Mouse (Mus musculus): ENCODE measurements around the gene Ly6g6f. TPM values are rescaled to one million over a fixed set of nuclear protein-coding genes. Genes with fewer than 3 reads are reported as not detected.

Ly6g6f gene
- total RNA-seq, 2 experiments from 2014 or later, result not detected

DNA sequence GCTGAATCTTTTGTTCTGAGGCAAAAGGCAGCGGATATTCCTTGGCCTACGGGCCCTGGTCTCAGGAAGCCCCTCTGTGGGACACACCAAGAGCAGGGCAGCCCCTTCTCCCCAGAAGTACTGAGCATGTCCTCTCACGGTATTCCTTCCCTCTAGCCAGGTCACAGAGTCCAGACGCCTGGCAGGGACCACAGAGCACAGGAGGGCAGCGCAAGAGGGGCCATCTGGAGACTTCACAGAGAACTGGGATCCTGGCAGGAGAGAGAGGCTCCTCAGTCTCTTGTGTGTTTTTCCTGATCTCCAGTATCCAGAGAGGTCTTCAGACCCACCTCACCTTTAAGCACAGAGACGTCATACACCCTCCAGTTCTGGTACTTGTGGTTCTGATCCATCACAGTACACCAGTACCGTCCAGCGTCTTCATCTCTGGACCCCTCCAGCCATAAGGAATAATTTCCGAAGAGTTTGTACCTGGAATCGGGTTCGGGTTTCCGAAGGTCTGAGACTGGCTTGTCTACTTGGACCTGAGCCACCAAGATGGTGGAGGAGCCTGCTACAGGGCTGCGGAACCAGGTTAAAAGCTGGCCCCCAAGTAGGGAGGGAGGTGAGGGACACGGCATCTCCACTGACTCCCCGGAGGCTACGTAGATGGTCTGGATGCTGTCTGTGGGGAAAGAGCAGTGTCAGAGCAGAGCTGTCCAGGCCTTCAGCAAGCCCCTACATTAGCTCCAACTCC is 2.4 kb downstream of the Ly6g6f start:
- ATAC-seq (replicated peaks; ENCODE audit: low FRiP score, low TSS enrichment, poor library complexity, severe bottlenecking), result no peak

DNA sequence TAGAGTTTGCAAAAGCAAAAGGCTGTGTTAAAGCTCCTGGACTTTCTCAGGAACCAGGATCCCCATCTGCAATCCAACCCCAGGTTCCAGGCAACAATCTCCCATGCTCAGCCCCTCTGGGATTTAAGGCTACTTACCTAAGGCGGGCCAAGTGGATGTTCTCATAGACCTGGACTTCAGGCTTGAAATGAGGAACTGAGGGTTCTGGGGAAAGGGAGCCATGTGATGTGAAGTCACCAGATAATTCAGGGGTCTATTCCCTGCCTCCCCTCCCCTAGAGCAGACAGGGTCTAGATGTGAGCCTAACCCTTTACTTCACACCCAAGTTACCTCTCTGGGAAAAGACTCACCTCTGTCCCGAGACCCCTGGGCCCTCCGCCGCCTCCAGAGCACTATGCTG is 4.7 kb downstream of the Ly6g6f start:
- no peak for ATAC-seq (replicated peaks; ENCODE audit: low FRiP score, low TSS enrichment, poor library complexity, severe bottlenecking)

DNA sequence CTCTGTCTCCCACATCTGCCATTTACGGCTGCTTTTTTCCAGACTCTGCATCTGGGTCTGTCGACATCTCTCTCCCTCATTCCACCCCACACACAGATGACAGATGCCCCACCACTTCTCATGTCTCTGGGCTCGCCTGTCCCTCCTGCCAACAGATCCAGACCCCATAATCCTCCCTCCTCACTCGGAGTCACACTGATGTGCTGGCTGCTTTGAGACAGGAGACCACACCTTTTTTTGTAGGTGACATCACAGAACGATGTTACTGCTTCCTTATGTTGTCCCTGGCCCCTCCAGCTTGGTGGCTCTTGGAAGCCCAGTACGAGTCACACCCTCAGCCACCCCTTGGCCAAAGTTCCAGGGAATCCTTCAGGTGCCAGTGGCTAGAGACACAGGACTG is 5.2 kb downstream of the Ly6g6f start:
- peak; percentile 29 for ATAC-seq (replicated peaks; ENCODE audit: low FRiP score, low TSS enrichment, poor library complexity, severe bottlenecking)

DNA sequence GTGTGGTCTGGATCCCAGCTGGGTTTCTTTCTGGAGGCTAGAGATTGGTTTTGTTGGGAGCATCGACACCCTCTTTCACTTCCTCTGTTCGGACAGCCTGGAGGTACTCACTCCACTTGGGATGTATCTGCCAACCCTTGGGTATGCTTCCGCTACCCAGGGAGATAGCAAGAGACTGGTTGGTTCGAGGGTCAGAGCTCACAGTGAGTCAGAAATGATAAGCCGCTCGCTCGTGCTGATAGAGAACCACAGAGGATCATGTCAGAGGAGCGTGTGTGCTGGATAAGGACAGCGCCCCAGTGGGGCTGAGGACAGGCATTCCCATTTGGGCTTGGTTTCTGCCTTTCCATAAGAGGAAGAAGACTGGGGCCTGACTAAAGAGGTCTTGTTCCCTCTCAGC is 5.6 kb downstream of the Ly6g6f start:
- peak; percentile 93 for ATAC-seq (replicated peaks; ENCODE audit: low FRiP score, low TSS enrichment, poor library complexity, severe bottlenecking)

DNA sequence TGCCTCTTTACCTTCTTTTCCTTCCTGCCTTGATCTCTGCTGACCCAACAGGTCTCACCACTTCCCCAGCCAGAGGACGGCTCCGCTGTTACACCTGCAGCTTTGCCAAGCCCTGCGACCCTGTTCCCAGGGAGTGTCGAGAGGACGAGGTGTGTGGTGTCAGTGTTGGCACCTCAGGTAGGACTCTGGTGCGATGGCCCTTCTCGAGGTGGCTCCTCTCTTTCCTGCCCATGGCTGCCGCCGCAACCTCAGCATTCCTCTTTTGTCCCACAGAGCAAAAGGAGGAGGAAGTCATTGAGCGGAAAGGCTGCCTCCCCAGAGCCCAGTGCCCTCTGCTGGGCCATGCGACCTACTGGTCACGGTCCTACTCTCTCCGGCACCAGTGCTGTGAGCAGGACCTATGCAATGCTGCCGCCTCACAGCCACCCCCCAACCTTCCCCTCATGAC is 7.6 kb downstream of the Ly6g6f start, which contains the start of gene Ly6g6d:
Gene Ly6g6d, minus strand, starts transcription at position 280 of the 448 bp plus-strand sequence.
- ATAC-seq (replicated peaks; ENCODE audit: low FRiP score, low TSS enrichment, poor library complexity, severe bottlenecking), result no peak

DNA sequence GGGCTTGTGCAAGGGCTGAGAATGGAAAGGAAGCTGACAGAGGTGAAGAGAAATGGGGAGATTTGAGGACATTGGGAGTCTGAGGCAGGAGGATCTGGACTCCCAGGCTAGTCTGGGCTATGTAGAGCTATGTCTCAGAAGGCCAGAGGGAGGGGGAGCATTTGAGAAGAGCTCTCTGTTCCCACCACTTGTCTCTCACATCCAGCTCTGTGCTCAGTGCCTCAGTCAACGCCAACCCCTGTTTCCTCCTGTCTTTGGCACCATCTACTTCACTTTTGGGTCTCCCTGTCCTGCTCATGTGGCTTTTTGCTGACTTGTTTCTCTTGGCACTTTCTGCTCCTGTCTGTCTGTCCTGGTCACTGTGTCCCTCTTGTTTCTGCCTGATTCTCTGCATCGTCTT is 8.1 kb downstream of the Ly6g6f start:
- ATAC-seq (replicated peaks; ENCODE audit: low FRiP score, low TSS enrichment, poor library complexity, severe bottlenecking), result no peak

DNA sequence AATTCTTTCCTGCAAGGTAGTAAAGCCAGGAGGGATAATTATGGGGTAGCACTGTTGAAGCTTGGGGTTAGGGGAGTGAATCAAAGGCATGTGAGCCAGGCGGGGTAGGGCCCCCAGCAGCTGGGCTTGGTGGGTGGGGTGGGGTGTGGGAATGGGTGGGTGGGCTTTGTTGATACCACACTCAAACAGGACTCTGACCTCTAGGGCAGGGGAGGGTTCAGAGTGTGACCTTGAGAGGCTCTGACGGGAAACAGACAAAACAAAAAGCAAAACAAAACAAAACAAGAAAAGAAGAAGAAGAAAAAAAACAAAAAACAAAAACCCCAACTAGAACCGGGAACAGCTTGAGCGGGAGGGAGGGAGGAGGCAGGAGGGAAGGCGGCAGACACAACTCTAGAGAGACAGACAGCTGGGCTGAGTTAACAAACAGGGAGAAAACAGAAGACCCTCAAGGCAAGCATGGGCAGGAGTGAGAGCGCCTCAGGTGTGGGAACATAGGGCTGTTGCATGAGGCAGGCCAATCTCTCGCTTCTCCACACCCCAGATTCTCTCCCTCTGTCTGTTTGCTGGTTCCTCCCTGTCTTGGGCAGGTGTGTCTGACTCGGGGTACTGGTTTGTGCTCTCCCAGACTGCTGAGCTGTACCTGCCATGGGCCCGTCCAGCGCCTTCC is 8.8 kb downstream of the Ly6g6f start, which contains the start of gene Ly6g6e:
Gene Ly6g6e, plus strand, starts transcription at position 396 of the 670 bp plus-strand sequence.
- no peak for ATAC-seq (replicated peaks; ENCODE audit: low FRiP score, low TSS enrichment, poor library complexity, severe bottlenecking)

DNA sequence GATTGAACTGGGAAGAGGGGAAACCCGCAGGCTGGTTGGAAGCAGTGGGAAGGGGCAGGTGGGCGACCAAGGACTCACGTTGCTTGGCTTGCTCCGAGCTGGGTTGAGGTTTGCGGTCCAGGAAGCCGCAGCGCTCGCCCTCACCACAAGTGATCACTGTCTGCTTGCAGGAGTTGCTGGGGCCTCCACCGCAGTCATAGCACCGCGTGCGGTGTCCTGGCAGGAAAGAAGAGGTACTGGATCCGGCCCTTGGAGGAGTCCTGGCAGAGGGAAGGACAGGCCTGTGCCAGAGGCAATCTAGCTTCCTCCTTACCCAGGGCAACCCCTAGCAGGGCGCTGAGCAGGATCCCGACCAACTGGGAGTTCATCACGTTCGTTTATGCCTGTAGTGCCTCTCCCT is 11.3 kb downstream of the Ly6g6f start:
- no peak for ATAC-seq (replicated peaks; ENCODE audit: low FRiP score, low TSS enrichment, poor library complexity, severe bottlenecking)

DNA sequence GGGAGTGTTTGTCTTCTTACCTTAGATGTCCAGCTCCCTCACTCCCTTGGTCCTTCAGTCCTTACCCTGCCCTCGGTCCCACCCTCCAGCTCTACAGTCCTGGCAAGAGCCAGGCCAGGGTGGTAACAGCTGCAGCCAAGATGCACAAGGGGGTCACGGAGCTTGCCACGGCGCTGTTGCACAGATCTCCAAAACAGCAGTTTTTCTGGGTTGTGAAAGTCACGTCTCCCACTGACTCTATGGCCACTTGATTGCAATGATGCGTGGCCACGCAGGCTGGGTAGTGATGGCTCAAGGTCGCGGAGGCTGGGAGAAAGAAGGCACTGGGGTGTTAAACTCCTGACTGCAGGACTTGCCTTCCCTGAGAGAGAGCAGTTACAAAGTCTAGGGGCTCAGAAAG is 14.0 kb downstream of the Ly6g6f start:
- no peak for ATAC-seq (replicated peaks; ENCODE audit: low FRiP score, low TSS enrichment, poor library complexity, severe bottlenecking)

DNA sequence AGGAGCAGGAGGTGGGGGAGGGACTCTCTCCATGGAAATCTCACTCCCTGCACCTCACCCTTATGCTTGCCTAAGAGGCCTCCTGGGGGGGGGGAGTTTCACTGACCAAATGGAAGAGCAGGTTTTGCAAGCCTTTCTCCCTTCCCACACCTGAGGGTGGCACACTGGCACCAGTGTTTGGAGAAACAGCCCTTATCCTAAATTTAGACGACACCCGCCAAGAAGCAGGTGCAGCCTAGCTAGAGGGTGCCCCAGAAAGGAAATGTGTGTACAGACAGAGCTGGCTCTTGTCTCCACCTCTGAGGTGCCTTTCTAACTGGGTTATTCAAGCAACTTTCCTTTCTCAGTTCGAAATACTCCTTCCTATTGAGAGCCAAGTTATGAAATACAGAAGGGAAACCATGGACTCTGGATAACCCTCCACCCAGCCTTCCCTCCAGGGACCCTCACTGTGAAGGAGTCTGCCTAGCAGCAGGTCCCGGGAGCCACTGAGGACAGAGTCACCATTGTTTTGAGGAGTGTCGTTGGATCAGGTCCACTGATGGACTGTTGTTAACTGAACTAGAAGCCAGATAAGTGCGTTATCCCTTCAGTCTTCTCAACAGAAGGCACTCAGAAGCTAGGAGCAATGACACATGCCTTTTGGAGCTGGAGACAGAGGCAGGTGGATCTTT is 14.7 kb downstream of the Ly6g6f start:
- 0 out of 2 replicates have a peak, but pooled peaks have one; percentile 22 for ATAC-seq (replicated peaks; ENCODE audit: low FRiP score, low TSS enrichment, poor library complexity, severe bottlenecking)

DNA sequence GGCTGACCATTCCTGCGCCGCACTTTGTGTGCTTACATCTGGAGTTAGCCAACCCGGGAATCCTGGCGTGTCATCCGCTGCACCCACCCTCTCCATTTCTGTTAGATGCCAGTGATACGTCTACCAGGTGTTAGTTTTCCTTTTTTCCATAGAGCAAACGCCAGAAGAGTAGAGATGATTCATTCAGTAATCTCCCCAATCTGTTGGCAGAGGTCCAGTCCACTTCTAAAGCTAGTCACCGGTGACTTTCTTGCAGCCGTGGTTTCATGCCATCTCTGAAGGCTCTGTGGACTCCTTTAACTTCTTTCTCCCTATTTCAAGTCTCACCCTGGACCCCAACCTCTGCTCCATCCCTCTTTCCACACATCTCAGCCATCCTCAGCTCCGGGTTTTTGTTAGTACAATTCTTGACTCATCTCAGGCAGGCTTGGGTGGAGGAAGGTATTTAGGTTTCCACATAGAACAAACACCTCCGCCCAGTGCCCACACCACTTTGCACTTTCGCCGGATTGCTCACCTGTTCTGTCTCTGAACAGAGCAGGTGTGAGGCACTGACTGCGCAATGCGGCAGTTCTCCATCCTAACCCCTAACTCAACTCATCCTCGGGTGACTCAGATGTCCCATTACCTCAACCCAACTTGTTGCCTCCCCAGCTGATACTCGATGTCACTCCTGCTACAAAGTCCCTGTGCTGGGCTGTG is 17.0 kb downstream of the Ly6g6f start:
- ATAC-seq (replicated peaks; ENCODE audit: low FRiP score, low TSS enrichment, poor library complexity, severe bottlenecking), result no peak

DNA sequence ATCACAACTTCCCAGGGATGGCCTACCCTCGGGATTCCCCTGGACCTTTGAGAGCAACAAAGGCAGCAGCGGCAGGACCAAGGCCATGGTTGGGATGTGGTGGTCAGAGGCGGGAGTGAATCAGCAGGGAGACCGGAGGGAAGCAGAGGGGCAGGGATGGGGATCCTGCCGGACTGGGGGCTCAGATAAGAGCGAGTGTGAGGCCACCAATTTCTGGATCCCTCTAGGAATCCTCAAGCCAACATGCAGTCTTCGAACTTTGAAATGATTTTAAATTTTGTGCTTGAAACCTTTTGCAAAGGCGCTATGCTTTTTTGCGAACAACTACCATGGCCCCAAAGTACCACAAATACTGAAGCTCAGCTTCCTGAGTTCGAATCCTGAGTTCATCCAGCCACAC is 19.3 kb downstream of the Ly6g6f start, which contains the start of gene Mpig6b:
Gene Mpig6b, minus strand, starts transcription at position 101 of the 400 bp plus-strand sequence.
- ATAC-seq (replicated peaks; ENCODE audit: low FRiP score, low TSS enrichment, poor library complexity, severe bottlenecking), result no peak

DNA sequence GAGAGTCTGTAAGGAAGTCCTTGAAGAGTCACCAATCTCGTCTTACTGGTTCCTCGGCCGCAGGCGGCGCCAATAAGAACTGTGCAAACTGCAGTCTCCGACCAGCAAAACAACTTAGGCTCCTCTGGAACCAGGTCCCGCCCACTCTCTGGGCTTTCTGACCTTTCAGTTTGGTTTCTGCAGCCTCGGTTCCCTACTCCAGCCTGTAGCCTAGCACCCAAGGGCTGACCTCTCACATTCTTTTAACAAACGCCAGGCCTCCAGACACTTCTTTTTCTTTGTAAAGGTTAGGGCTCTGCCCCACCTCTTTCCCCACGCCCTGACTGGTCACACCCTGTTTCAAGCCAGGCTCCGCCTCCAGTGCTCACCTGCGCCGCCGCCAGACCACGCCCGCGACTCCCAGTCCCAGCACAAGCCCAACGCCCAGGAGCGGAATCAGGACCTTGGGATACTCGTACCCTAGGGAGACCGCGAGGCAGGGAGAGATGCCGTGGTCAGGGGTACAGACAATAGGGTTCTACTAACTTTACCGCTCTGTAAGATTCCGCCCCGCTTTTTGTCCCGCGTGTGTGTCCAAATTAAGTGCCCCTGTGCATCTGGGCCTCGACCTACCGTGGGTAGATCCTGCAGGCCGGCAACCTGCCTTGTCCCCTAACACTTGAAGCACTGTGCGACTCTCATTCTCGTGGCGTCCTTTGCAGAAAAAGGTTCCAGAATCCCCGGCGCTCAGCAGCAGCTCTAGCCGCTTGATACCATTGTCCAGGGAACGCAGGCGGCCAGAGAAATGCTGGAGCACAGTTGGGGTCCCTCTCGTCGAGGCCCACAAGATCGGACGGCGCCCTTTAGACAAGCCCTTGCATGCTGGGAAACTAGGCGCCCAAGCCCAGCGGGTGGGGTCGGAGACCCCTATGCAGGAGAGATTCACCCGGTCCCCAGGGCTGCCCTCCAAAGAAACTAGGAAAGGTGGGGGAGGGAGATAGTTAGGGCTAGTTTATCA is 20.2 kb downstream of the Ly6g6f start, which contains the start of gene Ly6g6c:
Gene Ly6g6c, plus strand, starts transcription at position 438 of the 997 bp plus-strand sequence.
- ATAC-seq (replicated peaks; ENCODE audit: low FRiP score, low TSS enrichment, poor library complexity, severe bottlenecking), result 0 out of 2 replicates have a peak, but pooled peaks have one; percentile 12

DNA sequence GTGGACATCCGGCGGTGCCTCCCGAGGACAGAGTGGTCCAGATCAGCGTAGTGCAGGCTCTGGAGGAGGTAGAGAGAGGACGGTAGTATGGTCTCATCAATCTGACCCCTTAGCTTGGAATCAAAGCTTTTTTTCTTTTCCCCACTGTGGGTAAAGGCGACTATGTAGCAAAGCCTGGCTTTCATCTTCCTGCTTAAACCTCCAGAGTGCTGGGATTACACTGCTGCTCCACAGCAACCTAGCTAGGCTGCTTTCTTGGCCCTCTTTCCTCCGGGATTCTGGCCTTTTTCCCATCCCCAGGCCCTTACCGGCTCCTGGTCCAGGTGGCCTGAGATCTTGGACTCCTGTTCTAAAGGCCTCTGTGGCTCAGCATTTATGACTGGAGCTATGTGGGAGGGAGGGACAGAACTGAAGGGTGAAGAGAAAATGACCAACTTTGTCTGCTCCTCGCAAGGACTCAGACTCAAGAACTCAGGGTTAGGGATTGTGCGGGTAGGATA is 21.0 kb downstream of the Ly6g6f start:
- ATAC-seq (replicated peaks; ENCODE audit: low FRiP score, low TSS enrichment, poor library complexity, severe bottlenecking), result no peak

DNA sequence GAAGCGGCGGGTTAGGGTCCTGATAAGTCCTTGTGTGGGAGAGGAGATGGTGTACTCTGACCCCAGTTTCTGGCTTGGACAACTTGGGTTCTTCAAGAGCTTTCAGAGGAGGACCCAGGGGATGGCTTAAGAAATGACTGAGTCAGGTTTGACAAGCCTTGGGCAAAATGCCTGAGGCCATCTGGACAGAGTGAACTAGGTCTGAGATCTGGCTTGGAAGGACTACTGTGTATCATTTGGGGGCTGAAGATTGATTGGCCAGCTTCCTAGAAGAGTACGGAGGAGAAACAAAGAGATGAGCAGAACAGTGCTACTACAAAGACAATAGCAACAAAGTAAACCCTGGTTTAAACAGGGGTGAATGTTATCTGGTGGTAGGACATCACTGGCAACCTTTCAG is 21.9 kb downstream of the Ly6g6f start:
- ATAC-seq (replicated peaks; ENCODE audit: low FRiP score, low TSS enrichment, poor library complexity, severe bottlenecking), result no peak

DNA sequence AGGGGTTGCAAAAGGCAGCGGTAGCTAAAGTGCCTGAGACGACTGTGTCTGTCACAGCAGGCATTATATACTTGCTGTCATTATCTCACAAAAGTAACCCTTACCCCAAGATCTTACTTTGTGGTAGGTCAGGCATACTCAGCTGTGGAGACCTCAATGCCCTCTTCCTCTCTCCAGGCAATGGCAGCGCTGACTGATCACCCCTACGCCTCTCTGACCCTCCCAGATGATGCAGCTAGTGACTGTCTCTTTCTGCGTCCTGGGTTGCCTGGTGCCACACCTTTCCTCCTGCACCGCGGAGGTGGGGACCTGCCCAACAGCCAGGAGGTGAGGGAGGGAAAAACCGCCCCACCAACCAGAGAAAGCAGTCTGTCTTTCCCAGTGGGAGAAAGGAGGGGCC is 24.1 kb downstream of the Ly6g6f start:
- no peak for ATAC-seq (replicated peaks; ENCODE audit: low FRiP score, low TSS enrichment, poor library complexity, severe bottlenecking)

DNA sequence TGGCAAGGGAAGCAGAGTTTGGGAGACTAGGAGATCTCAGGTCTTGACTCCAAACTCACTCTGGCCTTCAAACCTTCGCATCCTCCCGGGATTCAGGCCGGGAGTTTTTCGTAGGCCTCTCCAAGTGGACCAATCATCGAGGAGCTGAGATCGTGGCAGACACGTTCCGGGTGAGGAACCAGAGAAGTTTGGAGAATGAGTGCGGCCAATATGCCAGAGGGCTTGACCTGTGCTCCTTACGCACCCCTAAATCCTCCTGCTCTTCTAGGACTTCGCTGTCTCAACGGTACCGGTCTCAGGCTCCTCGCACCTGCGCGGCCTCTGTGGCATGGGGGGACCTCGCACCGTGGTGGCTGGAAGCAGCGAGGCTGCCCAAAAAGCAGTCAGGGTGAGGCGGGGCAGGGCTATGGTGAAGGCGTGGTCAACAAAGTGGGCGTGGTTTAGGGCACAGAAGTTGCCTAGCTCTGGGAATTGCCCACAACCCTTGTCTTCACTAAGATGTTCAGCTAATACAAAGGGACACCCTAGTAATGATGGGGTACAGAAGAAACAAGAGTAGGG is 24.6 kb downstream of the Ly6g6f start:
- ATAC-seq (replicated peaks; ENCODE audit: low FRiP score, low TSS enrichment, poor library complexity, severe bottlenecking), result no peak

DNA sequence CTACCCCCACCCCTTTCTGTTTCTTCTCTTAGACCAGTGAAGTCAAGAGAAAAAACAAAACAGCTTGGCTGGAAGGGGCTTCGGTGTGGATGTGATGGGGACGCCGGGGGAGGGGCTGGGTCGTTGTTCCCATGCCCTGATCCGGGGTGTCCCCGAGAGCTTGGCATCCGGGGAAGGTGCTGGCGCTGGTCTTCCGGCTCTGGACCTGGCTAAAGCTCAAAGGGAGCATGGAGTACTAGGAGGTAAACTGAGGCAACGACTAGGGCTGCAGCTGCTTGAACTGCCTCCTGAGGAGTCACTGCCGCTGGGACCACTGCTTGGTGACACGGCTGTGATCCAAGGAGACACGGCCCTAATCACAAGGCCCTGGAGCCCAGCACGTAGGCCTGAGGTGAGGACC is 25.3 kb downstream of the Ly6g6f start:
- no peak for ATAC-seq (replicated peaks; ENCODE audit: low FRiP score, low TSS enrichment, poor library complexity, severe bottlenecking)

All from megakaryocyte-erythroid progenitor cell, adult 5-6 weeks (primary cell).